Mouse (Mus musculus) kidney, adult 9 months (tissue): Measurements from ENCODE around the gene Rabac1.
A peak's percentile ranks its signal among the peaks of the same experiment; 100 is the strongest.

Source experiments
- DNase-seq: peaks from one replicate; pipeline ENCODE4 v3.0.0; 2022

Rabac1 gene

DNA sequence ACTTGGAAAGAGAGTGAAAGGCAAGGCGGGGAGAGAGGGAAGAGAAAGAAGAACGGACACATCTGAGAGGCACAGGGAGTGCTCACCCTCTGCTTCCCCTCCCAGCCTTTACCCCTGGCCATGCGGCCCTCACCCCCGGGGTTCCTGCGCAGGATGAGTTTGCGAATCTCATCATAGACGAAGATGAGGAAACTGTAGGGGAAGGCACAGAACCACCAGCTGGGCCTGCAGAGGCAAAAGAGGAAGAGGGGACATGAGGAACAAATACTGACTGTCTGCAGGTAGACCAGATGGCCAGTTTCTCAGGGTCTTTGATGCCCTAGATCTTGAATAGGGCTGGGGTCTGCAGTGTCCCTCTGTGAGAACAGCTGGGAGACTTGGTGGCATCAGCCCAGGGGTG is 6.2 kb upstream of the Rabac1 start:
- no peak for DNase-seq

DNA sequence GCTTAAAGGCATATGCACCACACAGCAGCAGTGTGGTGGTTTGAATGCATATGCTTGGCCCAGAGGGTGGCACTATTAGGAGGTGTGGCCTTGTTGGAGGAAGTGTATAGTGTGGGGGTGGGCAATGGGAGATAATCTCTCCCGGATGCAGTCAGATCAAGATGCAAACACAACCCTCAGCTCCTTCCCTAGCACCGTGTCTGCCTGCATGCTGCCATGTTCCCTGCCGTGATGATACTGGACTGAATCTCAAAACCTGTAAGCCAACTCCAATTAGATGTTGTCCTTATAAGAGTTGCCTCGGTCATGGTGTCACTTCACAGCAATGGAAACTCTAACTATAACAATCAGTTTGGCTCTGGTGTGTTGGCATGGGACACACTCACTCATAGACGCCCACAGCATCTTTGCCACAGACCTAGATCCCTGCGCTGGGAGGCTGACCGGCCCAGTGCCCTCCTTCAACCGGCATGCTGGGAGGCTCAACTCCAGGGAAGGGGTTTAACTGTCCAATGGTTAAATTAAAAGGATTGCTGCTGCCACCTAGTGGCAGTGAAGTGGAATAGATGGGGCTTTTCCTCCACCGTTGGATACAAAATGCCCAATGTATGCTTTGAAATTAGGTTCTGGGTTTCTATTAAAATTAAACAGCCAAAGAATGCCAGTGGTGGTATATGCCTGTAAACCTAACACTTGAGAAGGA is 2.5 kb upstream of the Rabac1 start:
- DNase-seq, result peak; percentile 43

DNA sequence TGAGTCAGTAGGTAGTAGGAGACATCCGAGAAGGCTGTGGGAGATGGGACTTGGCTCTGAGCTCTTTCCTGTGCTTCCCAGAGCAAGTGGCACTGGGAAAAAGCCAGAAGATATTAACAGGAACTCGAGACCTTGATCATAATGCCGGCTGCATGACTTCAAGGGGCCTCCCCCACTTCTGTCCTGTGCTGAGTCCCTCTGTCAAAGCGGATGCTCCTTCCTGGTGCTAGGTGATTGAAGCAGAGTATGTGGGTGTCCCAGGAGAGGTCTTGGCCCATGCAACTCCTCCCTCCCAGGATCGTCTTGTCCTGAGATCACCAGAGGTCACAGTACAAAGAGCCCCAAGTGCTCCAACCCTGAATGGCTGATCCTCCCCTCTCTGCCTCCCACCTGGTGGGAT is 1.3 kb upstream of the Rabac1 start:
- peak; percentile 13 for DNase-seq

DNA sequence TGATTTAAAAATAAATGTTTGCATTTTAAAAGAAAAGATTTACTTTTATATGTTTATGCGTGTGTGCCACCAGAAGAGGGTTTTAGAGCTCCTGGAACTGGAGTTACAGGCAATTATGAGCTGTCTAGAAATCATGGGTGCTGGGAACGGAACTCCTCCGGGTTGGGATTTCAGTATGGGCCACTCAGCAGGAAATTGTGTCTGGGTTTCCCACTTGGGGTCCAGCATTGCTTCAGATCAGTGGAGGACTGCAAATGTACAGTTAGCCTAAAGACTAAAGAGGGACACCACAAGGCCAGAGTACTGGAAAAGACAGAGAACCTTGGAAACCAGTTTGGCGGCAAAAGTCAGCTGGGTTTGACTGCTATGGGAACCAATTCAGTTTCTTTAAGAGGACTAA is 654 bp upstream of the Rabac1 start:
- peak; percentile 14 for DNase-seq

DNA sequence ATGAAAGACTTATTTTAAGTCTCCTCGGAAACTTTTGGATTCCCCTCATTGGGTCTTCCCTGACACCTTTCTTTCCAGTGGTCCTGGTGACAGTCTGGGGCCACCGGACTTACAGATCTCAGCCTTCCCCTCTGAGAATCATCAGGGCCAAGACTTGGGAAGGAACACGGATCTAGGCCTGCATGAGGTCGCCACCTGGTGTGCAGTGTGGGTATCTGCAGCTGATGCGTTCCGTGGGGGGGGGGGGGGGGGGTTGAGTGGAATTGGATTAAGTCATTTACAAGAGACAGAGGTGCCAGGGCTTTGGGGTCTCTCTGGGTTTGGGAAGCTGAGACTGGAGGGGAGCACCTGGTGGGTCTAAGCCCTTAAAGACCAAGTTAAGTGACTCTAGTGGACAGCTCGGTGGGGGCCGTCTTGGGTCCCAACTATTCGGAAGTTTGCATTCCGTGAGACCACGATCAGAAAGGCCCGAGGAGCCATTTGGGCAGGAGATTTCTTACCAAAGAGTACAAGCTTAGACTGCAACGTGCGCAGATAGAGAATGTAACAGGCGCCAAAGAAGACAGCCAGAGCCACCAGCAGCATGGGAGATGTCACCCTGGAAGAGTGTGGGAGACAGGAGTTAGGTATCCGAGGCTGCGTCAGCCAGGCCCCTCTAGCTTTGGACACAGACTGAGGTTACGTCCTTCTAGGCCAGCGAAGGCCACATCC is 1.1 kb downstream of the Rabac1 start:
- DNase-seq, result peak; percentile 28

DNA sequence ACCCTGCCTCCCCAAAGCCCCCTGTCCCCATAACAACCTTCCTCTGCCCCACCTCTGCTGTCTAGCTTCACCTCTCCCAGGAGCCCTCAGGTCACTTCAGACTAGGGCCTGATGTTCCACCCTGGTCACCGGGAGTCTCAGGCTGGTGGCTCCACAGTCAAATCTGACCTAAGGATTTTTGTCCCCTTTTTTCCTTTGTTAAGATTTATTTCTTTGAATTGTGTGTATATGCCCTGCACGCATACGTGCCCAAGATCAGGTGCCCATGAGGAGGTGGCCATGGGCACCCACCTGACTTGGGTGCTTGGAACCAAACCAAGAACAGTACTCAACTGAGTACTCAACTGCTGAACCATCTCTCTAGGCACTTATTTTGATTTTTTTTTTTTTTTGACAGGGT is 2.2 kb downstream of the Rabac1 start:
- no peak for DNase-seq

DNA sequence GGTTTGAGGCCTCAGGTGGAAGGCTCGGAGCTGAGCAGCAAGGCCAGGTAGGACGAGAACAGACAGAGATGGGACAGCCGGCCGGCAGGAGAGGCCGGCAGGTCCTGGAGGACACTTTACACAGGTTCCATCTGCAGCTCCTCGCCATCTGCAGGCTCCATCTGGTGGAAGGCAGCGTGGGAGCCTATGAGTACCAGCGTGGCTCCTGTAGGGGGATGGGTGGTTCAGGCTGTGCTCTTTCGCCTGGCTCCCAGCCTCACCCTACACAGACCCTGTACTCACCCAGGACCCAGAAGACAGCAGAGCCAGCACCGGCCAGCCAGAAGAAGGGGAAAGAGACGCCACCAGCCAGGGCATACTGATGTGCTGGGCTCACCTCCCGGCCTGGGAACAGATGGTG is 2.7 kb downstream of the Rabac1 start:
- peak; percentile 9 for DNase-seq

DNA sequence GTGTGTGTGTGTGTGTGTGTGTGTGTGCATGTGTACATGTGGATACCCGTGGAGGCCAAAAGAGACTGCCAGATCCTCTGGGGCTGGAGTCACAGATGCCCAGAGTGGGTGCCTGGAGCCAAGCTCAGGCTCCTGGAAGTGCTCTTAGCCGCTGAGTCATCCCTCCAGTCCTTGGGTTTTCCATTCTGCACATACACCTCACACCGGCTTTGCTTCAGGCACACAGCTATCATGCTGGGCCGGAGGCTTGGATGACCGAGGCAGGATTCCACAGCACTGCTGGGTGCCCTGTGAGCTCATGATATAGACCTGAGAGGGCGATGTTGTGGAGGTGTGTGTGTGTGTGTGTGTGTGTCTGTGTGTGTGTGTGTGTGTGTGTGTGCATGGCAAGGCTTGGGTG is 4.1 kb downstream of the Rabac1 start:
- no peak for DNase-seq

DNA sequence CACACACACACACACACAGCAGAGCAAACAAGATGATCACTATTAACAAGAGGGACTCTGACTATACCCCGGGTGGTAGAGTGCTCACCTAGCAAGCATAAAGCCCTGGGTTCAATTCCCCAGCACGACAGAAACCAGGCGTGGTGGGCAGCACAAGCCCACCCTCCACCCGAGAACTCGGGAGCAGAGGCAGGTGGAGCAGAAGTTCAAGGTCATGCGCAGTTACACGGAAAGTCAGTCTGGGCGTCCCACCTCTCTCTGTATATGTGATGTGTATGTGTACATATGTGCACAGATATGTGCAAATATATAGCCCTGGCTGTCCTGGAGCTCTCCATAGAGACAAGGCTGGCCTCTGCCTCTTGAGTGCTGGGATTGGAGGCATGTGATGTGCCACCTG is 4.6 kb downstream of the Rabac1 start:
- no peak for DNase-seq

DNA sequence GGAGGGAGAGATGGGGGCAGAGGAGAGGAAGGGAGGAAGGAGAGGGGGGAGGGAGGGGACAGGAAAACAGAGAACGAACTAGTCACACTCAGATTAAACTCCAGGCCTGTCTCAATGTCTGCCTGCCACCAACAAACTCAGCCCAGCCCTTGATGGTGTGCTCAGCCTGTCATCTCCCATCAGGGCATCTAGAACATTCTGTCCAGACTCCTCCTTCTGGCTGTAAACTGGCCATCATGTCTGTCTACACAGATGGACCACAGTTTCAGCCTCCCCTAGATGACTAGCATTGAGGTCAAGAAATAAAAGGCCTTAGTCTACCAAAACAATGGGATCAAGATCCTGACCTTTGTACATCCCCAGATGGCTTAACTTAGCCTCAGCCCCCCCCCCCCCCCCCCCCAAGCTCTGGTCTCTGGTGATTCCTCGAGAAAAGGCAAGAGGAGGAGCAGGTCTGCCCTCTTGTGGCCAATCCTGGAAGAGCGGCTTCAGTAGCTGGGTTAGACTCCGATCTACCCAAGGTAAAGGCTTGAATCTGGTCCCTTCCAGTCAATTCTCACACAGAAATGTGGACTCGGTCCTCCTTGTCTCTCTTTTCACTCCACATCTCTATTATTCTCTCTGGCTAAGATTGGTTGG is 7.5 kb downstream of the Rabac1 start:
- peak; percentile 87 for DNase-seq

DNA sequence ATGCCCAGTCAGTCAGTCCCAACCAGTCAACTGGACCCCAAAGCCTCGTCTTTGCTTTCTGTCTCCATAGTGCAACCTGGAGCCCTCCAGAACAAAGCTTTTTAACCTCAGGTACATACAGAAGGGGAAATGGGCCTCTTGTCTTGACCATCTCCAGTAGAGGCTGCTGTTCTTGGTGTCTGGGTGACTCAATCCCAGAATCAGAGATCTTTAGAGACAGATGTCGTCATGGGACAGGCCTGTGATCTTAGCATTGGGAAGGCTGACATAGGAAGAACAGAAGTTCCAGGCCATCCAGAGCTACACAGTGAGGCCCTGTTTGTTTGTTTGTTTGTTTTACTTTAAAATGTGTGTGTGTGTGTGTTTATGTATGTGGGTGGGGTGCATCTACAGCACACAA is 8.3 kb downstream of the Rabac1 start:
- DNase-seq, result no peak

DNA sequence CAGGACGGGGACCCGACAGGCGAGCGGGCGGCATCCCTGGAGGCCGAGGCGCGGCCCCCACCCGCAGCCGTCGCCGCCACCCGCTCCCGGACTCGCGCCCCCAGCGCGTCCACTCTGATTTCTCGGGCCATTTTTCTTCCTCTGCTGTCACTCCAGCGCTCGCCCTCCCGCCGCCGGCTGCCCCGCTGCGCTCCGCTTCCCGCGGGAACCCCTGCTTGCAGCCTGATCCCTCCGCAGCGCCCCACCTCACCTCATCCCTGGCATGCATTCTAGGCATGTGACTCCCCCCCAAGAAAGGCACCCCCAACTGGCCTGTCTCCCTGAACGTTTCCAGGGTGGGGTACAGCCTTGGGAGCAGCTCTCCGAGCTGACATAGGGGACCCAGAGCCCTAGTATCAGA is 17.3 kb downstream of the Rabac1 start:
- DNase-seq, result no peak

DNA sequence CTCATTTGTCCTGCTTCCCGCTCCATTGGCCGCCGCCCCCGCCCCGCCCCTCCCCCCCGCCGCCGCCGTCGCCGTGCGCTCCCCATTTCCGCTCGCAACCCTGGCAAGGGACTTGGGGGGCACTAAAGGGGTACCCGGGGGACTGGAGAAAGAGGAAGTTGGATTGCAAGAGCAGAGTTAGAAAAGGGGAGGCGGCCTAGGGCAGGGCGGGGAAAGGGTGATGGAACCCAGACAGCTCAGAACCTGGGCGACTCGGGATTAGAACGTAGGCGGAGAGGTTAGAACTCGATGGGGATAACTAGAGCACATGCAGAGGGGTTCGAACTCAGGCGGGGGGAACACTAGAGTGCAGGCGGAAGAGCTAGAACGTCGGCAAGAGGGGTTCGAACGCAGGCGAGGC is 18.1 kb downstream of the Rabac1 start:
- peak; percentile 8 for DNase-seq

DNA sequence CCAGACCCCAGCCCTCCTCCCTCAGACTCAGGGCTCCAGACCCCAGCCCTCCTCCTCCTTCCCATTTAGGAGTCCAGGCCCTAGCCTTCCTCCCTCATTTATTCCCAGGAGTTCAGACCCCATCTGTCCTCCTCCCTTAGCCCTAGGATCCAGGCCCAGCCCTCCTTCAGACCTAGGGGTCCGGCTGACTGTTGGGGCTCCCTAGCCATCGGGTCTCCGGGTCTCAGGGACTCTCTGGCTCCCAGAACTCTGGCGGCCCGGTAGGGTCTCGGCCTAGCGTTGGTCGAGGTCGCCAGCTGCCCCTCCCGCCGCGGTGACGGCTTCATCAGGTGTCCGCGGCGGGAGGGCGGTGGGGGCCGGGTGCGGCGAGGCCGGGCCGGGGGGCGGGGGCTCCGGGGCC is 18.6 kb downstream of the Rabac1 start:
- DNase-seq, result no peak

DNA sequence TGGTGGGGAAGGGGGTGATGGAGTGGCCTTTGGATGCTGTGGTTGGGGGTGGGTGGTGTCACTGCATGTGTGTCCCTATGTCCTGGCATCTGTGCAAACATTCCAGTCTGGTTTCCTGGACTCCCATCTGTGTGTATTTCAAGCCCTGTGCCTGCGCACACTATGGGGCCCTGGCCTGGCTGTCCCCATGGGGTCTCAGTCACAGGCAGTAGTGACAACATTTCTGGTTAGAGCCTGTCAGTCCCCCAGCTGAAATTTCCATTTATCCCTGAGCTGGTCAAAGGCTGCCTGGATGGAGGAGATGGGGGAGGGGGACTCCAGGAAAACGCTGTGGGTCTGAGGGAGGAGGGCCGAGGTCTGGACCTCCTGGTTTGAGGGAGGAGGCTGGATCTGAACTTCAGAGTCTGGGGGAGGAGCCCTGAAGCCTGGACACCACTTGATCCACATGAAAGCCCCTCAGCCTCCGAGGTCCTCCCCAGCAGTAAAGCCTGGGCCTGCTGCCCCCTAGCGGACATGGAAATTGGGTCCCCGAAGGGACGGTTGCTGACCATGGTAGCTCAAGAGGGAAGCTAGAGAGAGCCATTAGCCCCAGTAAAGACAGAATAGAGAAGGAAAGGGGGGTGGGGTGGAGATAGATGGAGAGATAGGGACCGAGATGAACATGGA is 22.5 kb downstream of the Rabac1 start:
- peak; percentile 66 for DNase-seq

DNA sequence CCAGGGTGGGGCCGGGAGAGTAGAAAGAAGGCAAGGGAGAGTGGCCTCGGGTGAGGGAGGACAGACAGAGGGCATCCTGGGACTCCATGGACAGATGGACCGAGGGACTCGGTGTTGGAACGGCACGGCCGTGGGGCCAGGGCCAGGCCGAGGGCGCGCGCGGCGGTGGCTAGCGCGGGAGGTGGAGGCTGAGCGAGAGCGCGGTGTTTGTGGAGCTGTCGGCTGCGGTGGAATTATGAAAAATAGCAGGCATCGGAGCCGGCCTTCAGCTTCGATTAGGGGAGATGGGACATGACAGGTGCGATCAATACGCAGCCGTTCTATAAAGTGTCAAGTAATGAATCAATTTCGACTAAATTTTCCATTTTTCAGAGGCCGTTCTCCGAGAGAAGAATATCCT is 23.8 kb downstream of the Rabac1 start:
- DNase-seq, result no peak

DNA sequence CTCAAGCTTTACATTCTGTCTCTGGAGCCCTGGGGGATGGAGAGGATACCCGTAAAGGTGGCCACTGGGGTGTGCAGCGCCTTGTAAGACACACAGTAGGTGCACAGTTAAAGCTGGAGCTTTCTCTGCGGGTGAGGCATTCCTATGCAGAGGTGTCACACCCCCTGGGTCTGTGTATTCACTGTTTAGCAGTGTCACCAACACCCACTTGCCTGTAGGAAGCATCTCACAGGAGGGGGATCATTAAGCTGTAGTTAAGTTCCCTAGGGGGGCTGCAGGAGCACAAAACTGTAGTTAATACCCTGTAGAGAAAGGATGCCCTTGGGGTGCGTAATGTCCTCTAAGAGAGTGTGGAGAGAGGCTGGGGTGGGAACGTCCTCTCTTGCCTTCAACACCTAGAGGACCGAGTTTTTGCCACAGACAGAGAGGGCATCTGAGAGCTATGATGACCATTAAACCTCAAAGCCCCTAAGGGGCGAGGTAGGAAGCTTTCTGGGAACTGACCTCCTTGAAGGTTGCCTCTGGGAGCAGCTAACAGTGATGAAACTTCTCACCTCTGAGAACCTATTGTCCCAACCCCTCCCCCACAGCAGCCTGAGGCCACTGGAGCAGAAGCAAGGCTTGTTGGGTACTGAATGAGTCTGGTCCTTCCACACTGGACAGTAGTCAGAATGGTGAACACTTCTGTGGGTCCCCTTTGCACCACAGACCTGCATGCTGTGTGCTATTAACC is 25.1 kb downstream of the Rabac1 start:
- DNase-seq, result no peak

DNA sequence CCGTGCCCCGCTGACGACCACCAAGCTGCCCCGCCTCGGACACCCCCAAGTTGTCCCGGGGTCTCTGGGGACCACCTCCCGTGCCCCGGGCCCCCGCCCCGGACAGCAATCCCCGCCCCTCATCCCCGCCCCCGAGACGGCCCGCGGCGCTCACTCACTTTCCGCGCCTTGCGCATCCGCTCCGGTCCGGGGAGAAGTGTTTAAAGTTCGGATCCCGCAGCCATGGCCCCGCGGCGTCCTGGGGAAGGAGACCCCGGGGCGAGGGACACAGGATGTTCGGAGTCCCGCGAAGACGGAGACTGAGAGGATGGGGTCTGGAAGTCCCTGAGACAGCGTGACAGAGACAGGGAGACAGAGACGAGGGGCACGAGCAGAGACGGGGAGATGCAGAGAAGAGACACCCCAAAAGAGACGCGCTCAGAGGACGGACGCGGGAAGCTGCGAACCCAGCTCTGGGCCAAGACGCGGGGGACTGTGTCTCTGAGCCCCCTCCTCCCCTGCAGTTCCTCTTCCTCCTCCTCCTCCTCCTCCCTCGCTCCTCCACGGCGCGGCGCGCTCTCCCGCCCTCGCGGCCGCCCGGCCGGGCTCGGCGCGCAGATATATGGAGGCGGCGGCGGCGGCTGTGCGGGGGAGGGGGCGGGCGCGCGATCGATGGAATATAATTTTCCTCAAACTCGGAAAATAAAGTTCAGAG is 28.1 kb downstream of the Rabac1 start, which contains the start of gene Gm4881:
Gene Gm4881, minus strand, starts transcription at position 238 of the 694 bp plus-strand sequence.
- no peak for DNase-seq

DNA sequence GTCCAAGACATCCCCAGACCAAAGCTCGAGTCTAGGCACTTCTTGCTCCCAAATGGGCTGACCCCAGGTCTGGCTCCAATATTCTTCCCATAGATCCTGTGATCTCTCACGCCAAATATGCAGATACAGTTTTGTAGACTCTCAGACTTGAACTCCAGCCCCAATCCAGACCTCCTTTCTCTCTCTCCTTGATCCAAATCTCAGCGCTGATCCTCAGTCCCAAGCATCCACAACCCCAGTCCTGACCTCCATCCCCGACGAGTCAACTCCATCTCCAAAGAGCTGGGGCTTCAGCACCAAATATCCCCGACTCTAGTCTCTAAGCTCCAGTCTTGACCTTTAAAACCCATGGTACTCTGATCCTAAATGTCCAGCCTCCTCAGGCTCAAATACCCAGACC is 28.9 kb downstream of the Rabac1 start:
- no peak for DNase-seq

DNA sequence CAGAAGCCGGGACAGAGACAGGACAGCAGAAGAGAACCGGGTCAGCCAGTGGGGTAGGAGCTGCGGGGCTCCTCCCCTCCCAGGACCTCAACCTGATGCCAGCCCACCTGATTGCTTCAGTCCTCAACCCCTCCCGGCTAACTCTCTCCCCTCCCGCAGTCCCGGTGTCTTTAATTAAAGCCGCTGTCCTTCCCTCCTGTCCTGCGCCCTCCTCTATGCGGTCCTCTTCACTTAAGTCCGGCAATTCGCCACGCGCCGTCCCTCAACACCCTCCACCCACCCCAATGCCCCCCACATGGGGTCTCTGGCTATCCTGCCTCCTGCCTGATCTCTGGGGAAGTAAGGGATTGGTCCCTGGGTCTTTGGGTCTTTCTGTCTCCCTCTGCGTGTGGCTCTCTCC is 40.9 kb downstream of the Rabac1 start:
- DNase-seq, result no peak

DNA sequence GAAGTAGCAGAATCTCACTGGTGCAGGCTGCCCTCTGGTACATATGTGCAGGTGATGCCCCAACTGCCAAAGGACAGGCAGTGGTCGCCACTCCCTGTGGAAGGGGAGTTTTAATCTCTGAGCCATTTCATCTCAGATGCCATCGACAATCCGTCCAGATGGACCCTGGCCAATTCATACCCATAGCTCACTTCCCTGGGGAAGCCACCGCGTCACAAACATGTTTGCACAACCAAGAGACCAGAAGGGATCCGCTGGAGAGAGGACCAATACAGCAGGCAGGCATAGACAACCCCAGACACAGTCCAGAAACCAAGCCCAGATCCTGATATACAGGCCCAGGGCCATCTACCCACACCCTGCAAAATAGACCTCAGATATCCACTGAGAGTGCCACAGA is 42.1 kb downstream of the Rabac1 start:
- no peak for DNase-seq
